9 mouse cellular contexts compared by ENCODE assay signal in genomic region chr4:117132794-117133143, GRCm38 (mm10). TPM values are rescaled to one million over a fixed set of nuclear protein-coding genes. Genes with fewer than 3 reads are reported as not detected.
DNase-seq lines count a peak whose midpoint lies in the region; ATAC-seq and TF ChIP-seq lines count a peak whose summit lies in the region.
"Had no signal": no experiment of that assay in that cellular context is flagged by ENCODE, and none has a peak within 500 bp of the region (broad histone marks: within the 10 kb centered on the region; RNA-seq: fewer than 3 reads in every experiment).

No protein-coding gene starts in this region.

- H3K4me2 ChIP-seq in forebrain, embryonic 14.5 days (ENCODE audit: low read length): peak overlapping the region; percentile 89
- peak overlapping the region; percentile 97 for H3K4me2 ChIP-seq in liver, embryonic 13.5 days

- no peaks in the 10 kb centered on the region for H3K9me3 ChIP-seq in forebrain, embryonic 14.5 days (replicated peaks; ENCODE audit: control insufficient read depth, low read length)
- no peaks in the 10 kb centered on the region for H3K9me3 ChIP-seq in liver, embryonic 13.5 days (replicated peaks)

- H3K9ac ChIP-seq in forebrain, embryonic 14.5 days (ENCODE audit: low read length): peak overlapping the region; percentile 84
- H3K9ac ChIP-seq in liver, embryonic 13.5 days: peak overlapping the region; percentile 88; the same call in 1 of the 2 replicates

- H3K79me2 ChIP-seq in C2C12 (ENCODE audit: control insufficient read depth, insufficient read depth): peaks cover 25% of the 10 kb centered on the region

- ATAC-seq in forebrain, embryonic 14.5 days: no peak
- no peak for ATAC-seq in liver, embryonic 13.5 days (ENCODE audit: low read depth)

- TF ChIP-seq CTCF in C2C12 (IDR thresholded peaks at IDR 0.05; ENCODE audit: control insufficient read depth, insufficient read depth, insufficient read length): no peak

- peaks cover 18% of the 10 kb centered on the region for H3K4me1 ChIP-seq in forebrain, embryonic 14.5 days (ENCODE audit: control insufficient read depth, insufficient read depth, low read length)
- H3K4me1 ChIP-seq in liver, embryonic 13.5 days (replicated peaks): peaks cover 47% of the 10 kb centered on the region

- peaks cover 32% of the 10 kb centered on the region for H3K36me3 ChIP-seq in C2C12 (ENCODE audit: control insufficient read depth, insufficient read depth)
- H3K36me3 ChIP-seq in forebrain, embryonic 14.5 days (ENCODE audit: control insufficient read depth, insufficient read depth, low read length): peaks cover 24% of the 10 kb centered on the region
- H3K36me3 ChIP-seq in liver, embryonic 13.5 days: peaks cover 14% of the 10 kb centered on the region; the same call in 1 of the 2 replicates

- H3K27me3 ChIP-seq in C2C12 (ENCODE audit: control insufficient read depth, insufficient read depth, insufficient read length): no peaks in the 10 kb centered on the region
- 0 out of 2 replicates have a peak, but pooled peaks cover 3% of the 10 kb centered on the region for H3K27me3 ChIP-seq in forebrain, embryonic 14.5 days (replicated peaks; ENCODE audit: control insufficient read depth, insufficient read depth, low read length)
- peaks cover 26% of the 10 kb centered on the region for H3K27me3 ChIP-seq in liver, embryonic 13.5 days

- H3K4me3 ChIP-seq in C2C12 (ENCODE audit: insufficient read depth, poor library complexity, severe bottlenecking): peak overlapping the region; percentile 75
- peak overlapping the region; percentile 90 for H3K4me3 ChIP-seq in forebrain, embryonic 14.5 days (ENCODE audit: low read depth, low read length)
- H3K4me3 ChIP-seq in liver, embryonic 13.5 days (replicated peaks): peak overlapping the region; percentile 82

- peaks cover 13% of the 10 kb centered on the region for H3K79me3 ChIP-seq in C2C12 (ENCODE audit: low read depth)

- H3K27ac ChIP-seq in forebrain, embryonic 14.5 days (ENCODE audit: low read depth, low read length): no peak overlapping the region
- no peak overlapping the region for H3K27ac ChIP-seq in liver, embryonic 13.5 days

- 6% methylated on average over 11 of the region's 11 CpGs for WGBS in forebrain, embryonic 14.5 days
- 20% methylated on average over 11 of the region's 11 CpGs for WGBS in liver, embryonic 13.5 days (ENCODE audit: insufficient replicate concordance)

- peak; percentile 52 for DNase-seq in cerebellum, adult 9-11 months
- no peak for DNase-seq in cerebellum, postnatal 4 days (ENCODE audit: low spot score in 2 of 2)
- no peak for DNase-seq in forebrain, embryonic 14.5 days (ENCODE audit: low spot score)
- DNase-seq in liver, embryonic 13.5 days: no peak
- no peak for DNase-seq in spleen, postnatal 14 days (ENCODE audit: low spot score in 2 of 2)
- no peak for DNase-seq in spleen, adult 18-20 months
- DNase-seq in cerebellum, postnatal 14 days: no peak
- DNase-seq: cerebellum, postnatal 10 days had no signal

- peak overlapping the region; percentile 97 for H3ac ChIP-seq in C2C12 (ENCODE audit: control insufficient read depth, insufficient read length, low read depth)

TF ChIP-seq in C2C12, 6 proteins besides CTCF, POLR2A, EP300 and RAD21:
- TF ChIP-seq USF1 (IDR thresholded peaks at IDR 0.05; ENCODE audit: low read depth) (no peak), CEBPB (IDR thresholded peaks at IDR 0.05; ENCODE audit: low read depth) (no peak), MAX (IDR thresholded peaks at IDR 0.05) (no peak), FOSL1 (IDR thresholded peaks at IDR 0.05; ENCODE audit: insufficient read depth, low read length, poor library complexity, severe bottlenecking) (no peak), MYOG (IDR thresholded peaks at IDR 0.05; ENCODE audit: control insufficient read depth, extremely low read depth, insufficient read length) (no peak), MYOD1 (IDR thresholded peaks at IDR 0.05; ENCODE audit: control insufficient read depth, insufficient read length, low read depth) (no peak)
TF ChIP-seq in C2C12: peak in this region for 0.

RNA-seq across cellular contexts. Expression of gene Plk3, which starts 1.0 kb away (rescaled TPM):
- polyA plus RNA-seq in C2C12 (2012; fragmentation: generic; extraction: Trizol): 15.2 TPM
- polyA plus RNA-seq in forebrain, embryonic 14.5 days (2014; fragmentation: Nextera tagmentation; extraction: Ambion mirVana): 7.0 and 7.1 TPM in 2 replicates
- polyA plus RNA-seq in liver, embryonic 13.5 days (2015; fragmentation: Nextera tagmentation; extraction: Ambion mirVana): 1.2 and 1.3 TPM in 2 replicates

RNA-seq across cellular contexts. Expression of gene Tctex1d4, which starts 6.2 kb away (rescaled TPM):
- 0.12 TPM for polyA plus RNA-seq in C2C12 (2012; fragmentation: generic; extraction: Trizol)
- 0.25 and 0.32 TPM in 2 replicates for polyA plus RNA-seq in forebrain, embryonic 14.5 days (2014; fragmentation: Nextera tagmentation; extraction: Ambion mirVana)
- not detected in 2 replicates for polyA plus RNA-seq in liver, embryonic 13.5 days (2015; fragmentation: Nextera tagmentation; extraction: Ambion mirVana)

RNA-seq across cellular contexts. Expression of gene Btbd19, which starts 7.2 kb away (rescaled TPM):
- polyA plus RNA-seq in C2C12 (2012; fragmentation: generic; extraction: Trizol): 23.7 TPM
- 2.2 and 2.5 TPM in 2 replicates for polyA plus RNA-seq in forebrain, embryonic 14.5 days (2014; fragmentation: Nextera tagmentation; extraction: Ambion mirVana)
- polyA plus RNA-seq in liver, embryonic 13.5 days (2015; fragmentation: Nextera tagmentation; extraction: Ambion mirVana): 5.5 and 5.6 TPM in 2 replicates

RNA-seq across cellular contexts. Expression of gene Rps8, which starts 23.3 kb away (rescaled TPM):
- polyA plus RNA-seq in C2C12 (2012; fragmentation: generic; extraction: Trizol): 3,482 TPM
- polyA plus RNA-seq in forebrain, embryonic 14.5 days (2014; fragmentation: Nextera tagmentation; extraction: Ambion mirVana): 621 and 797 TPM in 2 replicates
- polyA plus RNA-seq in liver, embryonic 13.5 days (2015; fragmentation: Nextera tagmentation; extraction: Ambion mirVana): 877 and 919 TPM in 2 replicates

RNA-seq across cellular contexts. Expression of gene Ptch2, which starts 36.9 kb away (rescaled TPM):
- 0.20 TPM for polyA plus RNA-seq in C2C12 (2012; fragmentation: generic; extraction: Trizol)
- 2.4 and 3.4 TPM in 2 replicates for polyA plus RNA-seq in forebrain, embryonic 14.5 days (2014; fragmentation: Nextera tagmentation; extraction: Ambion mirVana)
- polyA plus RNA-seq in liver, embryonic 13.5 days (2015; fragmentation: Nextera tagmentation; extraction: Ambion mirVana): 0.36 and 0.51 TPM in 2 replicates
